Mouse (Mus musculus) stomach, postnatal 0 days (tissue): Measurements from ENCODE around the gene Osm. TPM values are rescaled to one million over a fixed set of nuclear protein-coding genes. Genes with fewer than 3 reads are reported as not detected.
A peak's percentile ranks its signal among the peaks of the same experiment; 100 is the strongest.

Experiments
- ATAC-seq: fragments of 200-750 bp; cut with Nextera tagmentation; 2 replicates; pipeline ENCODE4 v1.8.0; 2017; ENCODE audit not compliant: low FRiP score, low TSS enrichment
- DNase-seq: peaks from one replicate; pipeline ENCODE4 v3.0.0-alpha.2; 2016; ENCODE audit warnings: low spot score
- H3K27ac ChIP-seq: fragments of 300-500 bp; sonication (generic); replicated peaks from 2 replicates; pipeline ENCODE4 v1.5.1; 2014; ENCODE audit warnings: mild to moderate bottlenecking, control low read depth
- H3K27me3 ChIP-seq: fragments of 300-500 bp; sonication (generic); 2 replicates; pipeline ENCODE4 v1.6.1; 2014; ENCODE audit warnings: low read length; ENCODE audit not compliant: control insufficient read depth, insufficient read depth
- H3K36me3 ChIP-seq: fragments of 300-500 bp; sonication (generic); 2 replicates; pipeline ENCODE4 v1.6.1; 2014; ENCODE audit warnings: low read length, mixed read lengths; ENCODE audit not compliant: control insufficient read depth, insufficient read depth
- H3K4me1 ChIP-seq: fragments of 300-500 bp; sonication (generic); replicated peaks from 2 replicates; pipeline ENCODE4 v1.6.1; 2014; ENCODE audit warnings: antibody characterized with exemption; ENCODE audit not compliant: control insufficient read depth, insufficient read depth
- H3K4me2 ChIP-seq: fragments of 300-500 bp; sonication (generic); replicated peaks from 2 replicates; pipeline ENCODE4 v1.6.1; 2014; ENCODE audit warnings: low read depth, mild to moderate bottlenecking, control low read depth, moderate library complexity
- H3K4me3 ChIP-seq: fragments of 300-500 bp; sonication (generic); 2 replicates; pipeline ENCODE4 v1.5.1; 2014; ENCODE audit warnings: low read depth, low read length, control low read depth
- H3K9ac ChIP-seq: fragments of 300-500 bp; sonication (generic); 2 replicates; pipeline ENCODE4 v1.6.1; 2014; ENCODE audit warnings: mild to moderate bottlenecking, low read length, control low read depth, mixed read lengths
- H3K9me3 ChIP-seq: fragments of 300-500 bp; sonication (generic); 2 replicates; pipeline ENCODE4 v1.6.1; 2016; ENCODE audit warnings: low read length; ENCODE audit not compliant: control insufficient read depth
- CTCF ChIP-seq: IDR thresholded peaks from 2 replicates; pipeline ENCODE4 v1.5.1; 2016; ENCODE audit warnings: antibody characterized with exemption, low read depth, mild to moderate bottlenecking, moderate library complexity
- EP300 ChIP-seq: optimal IDR thresholded peaks from 2 replicates; pipeline ENCODE3; 2016; ENCODE audit warnings: antibody characterized with exemption
- WGBS: fragments of 180-500 bp; shearing (Covaris S2); extraction: QIAGEN DNeasy Blood & Tissue Kit; methylation state at CpG from one replicate; pipeline ENCODE4 v1.1.7; 2014; 5-methylcytosine and 5-hydroxymethylcytosine counted together
- polyA plus RNA-seq: library from polyadenylated mRNA; unstranded; fragments of >200 nt; fragmentation: Nextera tagmentation; extraction: Ambion mirVana; gene quantifications from 2 replicates; pipeline ENCODE4 v1.2.1, GENCODE M21; 2015

The Osm gene
- polyA plus RNA-seq, 1 experiment from 2014 or later, result 0.05 TPM

DNA sequence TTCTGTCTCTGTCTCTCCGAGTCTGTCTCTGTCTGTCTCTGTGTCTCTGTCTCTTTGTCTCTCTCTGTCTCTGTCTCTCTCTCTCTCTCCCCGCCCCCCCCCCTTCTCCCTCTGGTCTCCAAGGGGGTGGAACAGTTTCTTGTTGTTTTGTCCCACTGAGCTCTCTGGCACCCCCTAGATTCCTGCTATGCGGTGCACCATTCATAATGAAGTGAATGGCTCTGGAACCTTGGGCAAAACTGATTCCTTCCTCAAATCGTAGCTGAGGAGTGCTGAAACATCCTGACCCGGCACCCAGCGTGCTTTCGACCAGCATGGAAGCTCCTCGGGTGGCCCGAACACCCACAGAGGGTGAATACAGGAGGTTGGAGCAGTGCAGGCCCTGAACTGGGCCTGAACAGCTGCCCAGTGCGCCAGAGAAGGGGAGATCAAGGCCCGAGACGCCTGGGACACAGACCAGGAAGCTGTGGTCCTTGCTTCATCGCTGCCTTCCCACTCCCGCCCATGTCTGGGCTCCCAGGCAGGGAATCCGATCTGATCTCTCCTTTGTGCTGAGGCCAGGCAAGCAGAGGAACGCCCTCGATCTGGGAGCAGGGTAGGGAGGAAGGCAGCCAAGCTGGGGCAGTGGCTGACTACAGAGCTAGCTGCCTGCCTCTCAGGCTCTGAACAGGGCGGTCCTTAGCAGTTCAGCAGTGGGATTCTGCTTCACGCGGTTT is 34.7 kb downstream of the Osm start:
- no peaks in the 10 kb centered on the region; the same call in 1 of the 2 replicates for H3K27me3 ChIP-seq
- ATAC-seq, result peak; percentile 68
- peaks cover 3% of the 10 kb centered on the region; the same call in 1 of the 2 replicates for H3K4me1 ChIP-seq
- peak overlapping the region; percentile 27; the same call in 1 of the 2 replicates for H3K4me2 ChIP-seq
- no peaks in the 10 kb centered on the region for H3K9me3 ChIP-seq
- TF ChIP-seq EP300 (no peak), CTCF (peak; percentile 62)
- no peaks in the 10 kb centered on the region for H3K36me3 ChIP-seq
- DNase-seq, result peak; percentile 66
- no peak overlapping the region for H3K4me3 ChIP-seq
- 29% methylated on average over 19 of the region's 20 CpGs for WGBS
- H3K27ac ChIP-seq, result peak overlapping the region; percentile 89
- peak overlapping the region; percentile 45; the same call in 1 of the 2 replicates for H3K9ac ChIP-seq

DNA sequence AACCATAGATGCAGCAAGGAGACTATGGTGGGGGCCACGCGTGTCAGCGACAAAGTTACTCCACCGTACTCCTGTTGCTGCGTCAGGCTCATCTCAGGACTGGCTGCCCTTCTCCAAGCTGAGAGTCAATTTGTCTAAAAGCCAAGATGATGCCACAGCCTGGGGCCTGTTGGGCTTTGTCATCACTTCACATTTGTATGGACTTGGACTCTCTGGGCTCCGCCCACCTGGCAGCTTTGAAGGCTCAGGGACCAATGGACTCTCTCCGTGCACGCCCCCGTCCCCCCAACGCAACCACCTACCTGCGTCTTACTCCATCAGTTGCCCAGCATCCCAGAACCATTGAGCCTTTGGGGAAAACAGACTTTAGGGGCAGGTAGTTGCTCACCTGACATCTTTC is 35.3 kb downstream of the Osm start:
- 76% methylated on average over 11 of the region's 11 CpGs for WGBS
- Histone ChIP-seq H3K27me3 (no peaks in the 10 kb centered on the region; the same call in 1 of the 2 replicates), H3K9me3 (no peaks in the 10 kb centered on the region), H3K4me2 (peak overlapping the region; percentile 27; the same call in 1 of the 2 replicates), H3K36me3 (no peaks in the 10 kb centered on the region), H3K9ac (peak overlapping the region; percentile 45; the same call in 1 of the 2 replicates), H3K4me3 (no peak overlapping the region), H3K27ac (peak overlapping the region; percentile 89), H3K4me1 (peaks cover 3% of the 10 kb centered on the region; the same call in 1 of the 2 replicates)
- no peak for DNase-seq
- TF ChIP-seq EP300, result no peak
- TF ChIP-seq CTCF, result no peak
- ATAC-seq, result no peak

GRCm38 (mm10) chr11:4276411-4276861 is 40.2 kb downstream of the Osm start:
- Histone ChIP-seq H3K36me3 (no peaks in the 10 kb centered on the region), H3K4me2 (no peak overlapping the region), H3K9ac (no peak overlapping the region), H3K9me3 (no peaks in the 10 kb centered on the region), H3K27ac (0 out of 2 replicates have a peak overlapping the region, but pooled peaks have one; percentile 14), H3K27me3 (no peaks in the 10 kb centered on the region), H3K4me3 (no peak overlapping the region), H3K4me1 (peaks cover 2% of the 10 kb centered on the region; the same call in 1 of the 2 replicates)
- WGBS, result 43% methylated on average over 11 of the region's 11 CpGs
- ATAC-seq, result 0 out of 2 replicates have a peak, but pooled peaks have one; percentile 23
- TF ChIP-seq CTCF (no peak), EP300 (no peak)
- DNase-seq, result no peak

- Histone ChIP-seq H3K4me1 (no peaks in the 10 kb centered on the region), H3K9ac (no peak overlapping the region), H3K9me3 (no peaks in the 10 kb centered on the region), H3K36me3 (no peaks in the 10 kb centered on the region), H3K4me2 (no peak overlapping the region), H3K27me3 (no peaks in the 10 kb centered on the region), H3K27ac (no peak overlapping the region), H3K4me3 (no peak overlapping the region)
- WGBS, result 51% methylated on average over 7 of the region's 7 CpGs
- TF ChIP-seq EP300 (no peak), CTCF (no peak)
- ATAC-seq (no peak), DNase-seq (no peak)
Observed at GRCm38 (mm10) chr11:4279909-4280308, 43.7 kb downstream of the Osm start.

DNA sequence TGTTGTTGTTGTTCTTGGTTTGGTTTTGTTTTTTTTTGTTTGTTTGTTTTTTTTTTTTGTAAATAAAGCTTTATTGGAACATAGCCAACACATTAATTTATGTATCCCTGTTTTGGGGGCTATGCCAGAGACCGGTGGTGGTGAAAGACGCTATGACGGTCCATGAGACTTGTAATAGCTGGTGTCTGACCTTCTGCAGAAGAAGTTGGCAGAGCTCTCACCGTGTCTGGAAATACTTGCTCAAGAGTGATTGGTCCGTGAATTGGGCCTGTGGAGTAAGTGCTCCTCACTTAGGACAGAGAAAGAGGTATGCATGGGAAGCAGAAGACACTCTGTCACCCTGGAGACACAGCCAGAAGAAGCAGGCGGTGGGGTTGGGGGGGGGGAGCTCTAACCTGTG is 45.6 kb downstream of the Osm start:
- no peak overlapping the region for H3K27ac ChIP-seq
- no peaks in the 10 kb centered on the region; the same call in 1 of the 2 replicates for H3K4me1 ChIP-seq
- H3K9me3 ChIP-seq, result no peaks in the 10 kb centered on the region
- H3K4me3 ChIP-seq, result no peak overlapping the region
- ATAC-seq (no peak), DNase-seq (no peak)
- no peaks in the 10 kb centered on the region for H3K36me3 ChIP-seq
- H3K27me3 ChIP-seq, result no peaks in the 10 kb centered on the region
- no peak overlapping the region for H3K9ac ChIP-seq
- H3K4me2 ChIP-seq, result no peak overlapping the region
- TF ChIP-seq CTCF (no peak), EP300 (no peak)
- 59% methylated on average over 6 of the region's 6 CpGs for WGBS

DNA sequence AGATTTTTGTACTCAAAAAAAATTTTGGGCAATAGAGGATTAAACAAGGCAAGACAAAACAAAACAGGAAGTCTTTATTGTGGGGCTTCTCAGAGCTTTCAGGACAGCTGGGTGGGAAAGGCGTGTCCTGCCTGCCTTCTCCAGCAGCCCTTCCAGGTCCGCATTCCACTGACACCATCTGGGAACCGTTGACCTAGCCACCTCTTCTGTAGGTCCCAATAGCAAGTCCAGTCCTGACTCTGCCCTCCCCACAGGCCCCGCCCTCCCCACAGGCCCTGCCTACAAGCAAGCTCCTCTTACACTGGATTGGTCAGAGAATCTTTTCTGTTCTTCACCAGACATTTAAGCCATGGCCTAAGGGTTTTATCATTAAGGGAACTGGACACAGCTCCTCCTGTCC is 47.4 kb downstream of the Osm start:
- ATAC-seq, result peak; percentile 73
- 24% methylated on average over 4 of the region's 4 CpGs for WGBS

More for the DNA sequence above, 47.4 kb downstream of the Osm start:
- Histone ChIP-seq H3K9me3 (no peaks in the 10 kb centered on the region), H3K36me3 (no peaks in the 10 kb centered on the region), H3K9ac (no peak overlapping the region), H3K27ac (no peak overlapping the region), H3K4me3 (no peak overlapping the region), H3K27me3 (no peaks in the 10 kb centered on the region), H3K4me2 (no peak overlapping the region), H3K4me1 (no peaks in the 10 kb centered on the region; the same call in 1 of the 2 replicates)
- TF ChIP-seq CTCF (no peak), EP300 (no peak)
- peak; percentile 61 for DNase-seq
